Mouse (Mus musculus) heart, adult 18-20 months (tissue): Measurements from ENCODE around the gene Btbd2. TPM values are rescaled to one million over a fixed set of nuclear protein-coding genes. Genes with fewer than 3 reads are reported as not detected.

Source experiments
- DNase-seq, 2 experiments: peaks; one replicate each; pipeline ENCODE4 v3.0.0; 2021 to 2022; ENCODE audit warnings: mixed read lengths in 1 of 2
- long read RNA-seq, 2 experiments: library from polyadenylated mRNA; stranded (forward); transcript quantifications; one replicate each; pipeline ENCODE4 v2.0.0; 2021
- total RNA-seq, 2 experiments: library from RNA; stranded (reverse); gene quantifications; 2 replicates each; pipeline ENCODE4 v1.2.3; 2021

The Btbd2 gene
- total RNA-seq = 10 to 100 TPM; 43.2 to 46.1 TPM
- long read RNA-seq, experiment 1, transcript Btbd2-202 (9 exons, 2,449 nt) = major isoform, 56 of 73 reads
- long read RNA-seq, experiment 1, partial matches to known transcripts = 2 of 73 reads
- long read RNA-seq, experiment 1, other reads (novel, unspliced or antisense) = 15 of 73 reads
- long read RNA-seq, experiment 2, transcript Btbd2-202 (9 exons, 2,449 nt) = major isoform, 18 of 33 reads
- long read RNA-seq, experiment 2, partial matches to known transcripts = 0 of 33 reads
- long read RNA-seq, experiment 2, other reads (novel, unspliced or antisense) = 15 of 33 reads

GRCm38 (mm10) chr10:80656863-80657623, at the start of gene Btbd2:
Btbd2 (minus strand) TSS chr10:80657071.
- no peak for DNase-seq

DNA sequence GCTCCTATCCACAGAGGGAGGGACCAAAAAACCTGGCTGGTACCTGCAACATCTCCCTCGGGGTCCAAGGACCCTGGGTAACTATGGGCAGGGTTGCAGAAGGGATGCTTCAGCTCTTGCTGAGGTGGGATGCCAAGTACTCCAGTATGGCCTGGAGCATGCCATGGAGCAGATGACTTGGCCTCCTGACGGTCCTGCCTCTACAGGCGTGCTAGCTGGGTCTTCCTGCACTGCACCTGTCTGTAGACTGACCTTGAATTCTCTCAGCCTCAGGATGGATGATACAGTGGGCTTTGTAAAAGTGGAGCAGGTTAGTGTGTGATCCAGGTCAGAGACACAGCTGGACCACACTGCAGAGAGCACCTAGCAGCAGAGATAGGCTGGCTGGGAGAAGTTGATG, 48.6 kb upstream of the Btbd2 start:
- no peak for DNase-seq

DNA sequence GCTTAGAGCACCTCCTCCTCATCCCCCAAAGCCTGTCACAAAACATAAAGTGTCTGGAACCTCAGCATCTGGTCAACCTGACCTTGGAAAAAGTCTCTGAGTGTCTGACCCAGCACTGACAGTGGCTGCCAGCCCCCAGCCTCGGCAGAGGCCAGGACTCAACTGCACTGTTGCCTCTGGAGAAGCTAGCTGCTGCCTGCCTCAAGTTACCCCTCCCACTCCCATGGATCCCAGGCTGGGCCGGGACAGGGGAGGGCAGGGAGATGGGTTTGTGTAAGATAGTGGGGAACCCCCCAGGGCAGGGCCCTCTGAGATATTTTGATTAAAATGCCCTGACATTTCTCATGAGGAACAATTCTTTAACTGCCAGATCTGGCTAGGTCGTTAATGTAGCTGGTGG, 48.2 kb upstream of the Btbd2 start:
- no peak for DNase-seq

GRCm38 (mm10) chr10:80704418-80704817, 47.5 kb upstream of the Btbd2 start:
- no peak for DNase-seq

- no peak for DNase-seq
Observed at GRCm38 (mm10) chr10:80703643-80704042, 46.8 kb upstream of the Btbd2 start.

GRCm38 (mm10) chr10:80702536-80703390, 45.9 kb upstream of the Btbd2 start:
- DNase-seq = peak; percentile 96

GRCm38 (mm10) chr10:80701721-80702535, 45.1 kb upstream of the Btbd2 start, which contains the start of the genes Mob3a and Izumo4:
Mob3a (minus strand) TSS chr10:80701977.
Izumo4 (plus strand) TSS chr10:80702184.
- DNase-seq = peak; percentile 98 to 100

GRCm38 (mm10) chr10:80700732-80701131, 43.9 kb upstream of the Btbd2 start:
- DNase-seq = peak in 1 of 2 experiments; percentile 26

DNA sequence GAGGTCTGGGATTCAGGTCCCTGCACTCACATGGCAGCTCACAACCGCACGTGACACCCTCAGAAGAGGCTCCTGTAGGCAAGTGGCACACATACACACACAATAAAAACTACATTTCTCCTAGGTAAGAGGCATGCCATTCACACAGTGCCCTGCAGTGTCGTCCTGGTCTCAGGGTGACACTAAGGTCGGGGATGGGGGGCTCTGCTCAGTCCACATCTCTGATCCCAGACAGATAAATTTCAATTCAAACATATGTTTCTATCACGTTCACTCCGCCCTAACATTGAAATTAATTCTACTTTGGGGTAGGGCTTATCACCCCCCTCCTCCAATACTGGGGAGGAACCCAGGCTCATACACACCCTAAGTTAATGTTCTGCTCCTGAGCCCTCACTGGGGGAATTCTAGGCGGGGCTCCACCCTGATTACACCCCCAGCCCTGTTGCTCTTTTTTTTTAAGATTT, 43.2 kb upstream of the Btbd2 start:
- no peak for DNase-seq

DNA sequence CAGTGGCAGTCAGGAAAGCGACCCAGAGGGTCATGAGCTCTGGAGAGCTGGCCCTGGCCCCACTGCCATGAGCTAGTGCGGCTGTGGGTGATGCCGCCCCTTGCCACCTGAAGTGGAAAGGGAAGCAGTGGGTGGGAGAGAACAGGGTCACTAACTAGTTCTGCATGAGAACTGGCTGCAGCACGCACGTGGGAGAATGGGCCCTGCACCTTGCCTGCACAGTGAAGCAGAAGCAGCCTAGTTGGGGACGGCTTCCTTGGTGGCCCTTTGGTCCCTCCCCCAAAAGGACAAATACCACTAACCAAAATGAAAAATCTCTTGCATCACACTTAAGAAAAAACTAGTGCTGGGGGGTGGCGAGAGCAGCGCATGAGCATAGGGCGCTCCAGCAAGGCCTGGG, 41.7 kb upstream of the Btbd2 start:
- DNase-seq = no peak

DNA sequence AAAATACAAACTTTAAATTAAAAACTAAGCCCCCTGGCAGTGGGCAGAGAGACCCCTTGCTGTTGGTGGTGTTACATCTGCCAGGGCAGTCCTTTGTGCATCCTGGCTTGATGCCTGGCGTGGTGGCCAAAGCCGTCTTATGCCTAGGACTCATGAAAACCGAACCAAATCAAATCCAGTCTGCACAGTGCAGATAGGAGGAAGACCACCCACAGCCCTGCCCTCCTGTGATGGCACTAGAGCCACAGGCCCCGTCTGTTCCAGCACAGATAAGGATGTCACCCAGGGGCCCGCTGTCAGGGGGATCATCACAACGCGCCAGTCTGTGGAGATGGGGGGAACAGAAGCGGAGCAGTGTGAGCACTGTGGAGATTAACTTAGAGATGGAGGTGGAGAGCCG, 40.9 kb upstream of the Btbd2 start:
- DNase-seq = no peak

- no peak for DNase-seq
Observed at GRCm38 (mm10) chr10:80697393-80697787, 40.5 kb upstream of the Btbd2 start.

DNA sequence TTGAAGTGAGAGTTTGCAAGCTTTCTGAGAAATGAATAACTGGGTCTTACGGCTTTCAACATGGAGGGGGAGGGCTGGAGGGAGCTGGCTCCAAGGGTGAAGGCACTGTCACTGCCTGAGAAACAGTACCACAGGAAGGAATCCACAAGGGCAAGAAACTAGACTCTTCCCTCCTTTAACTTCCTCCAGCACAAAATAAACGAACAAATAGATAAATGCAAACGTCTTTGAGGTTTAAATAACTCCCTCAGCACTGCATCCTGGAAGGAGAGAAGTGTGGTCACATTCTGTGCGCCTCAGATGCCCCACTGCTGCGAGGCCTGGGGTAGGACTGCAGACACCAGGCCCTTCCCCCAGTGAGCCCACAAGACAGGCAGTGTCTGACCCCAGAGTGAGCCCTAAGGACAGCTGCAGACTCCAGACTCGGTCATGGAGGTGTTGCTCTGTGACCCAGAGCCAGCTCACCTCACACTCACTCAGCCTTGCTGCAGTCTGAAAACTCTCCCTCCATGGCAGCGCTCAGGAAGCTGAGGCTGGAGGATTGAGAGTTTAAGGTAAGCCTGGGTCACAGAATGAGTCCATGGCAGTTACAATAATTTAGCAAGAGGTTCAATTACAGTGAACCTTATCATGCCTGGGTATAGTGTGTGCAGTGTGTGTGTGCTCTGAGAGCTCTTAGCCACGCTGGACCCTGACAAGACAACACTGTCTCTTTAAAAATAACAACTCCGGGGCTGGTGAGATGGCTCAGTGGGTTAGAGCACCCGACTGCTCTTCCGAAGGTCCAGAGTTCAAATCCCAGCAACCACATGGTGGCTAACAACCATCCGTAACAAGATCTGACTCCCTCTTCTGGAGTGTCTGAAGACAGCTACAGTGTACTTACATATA, 39.9 kb upstream of the Btbd2 start:
- DNase-seq = no peak

DNA sequence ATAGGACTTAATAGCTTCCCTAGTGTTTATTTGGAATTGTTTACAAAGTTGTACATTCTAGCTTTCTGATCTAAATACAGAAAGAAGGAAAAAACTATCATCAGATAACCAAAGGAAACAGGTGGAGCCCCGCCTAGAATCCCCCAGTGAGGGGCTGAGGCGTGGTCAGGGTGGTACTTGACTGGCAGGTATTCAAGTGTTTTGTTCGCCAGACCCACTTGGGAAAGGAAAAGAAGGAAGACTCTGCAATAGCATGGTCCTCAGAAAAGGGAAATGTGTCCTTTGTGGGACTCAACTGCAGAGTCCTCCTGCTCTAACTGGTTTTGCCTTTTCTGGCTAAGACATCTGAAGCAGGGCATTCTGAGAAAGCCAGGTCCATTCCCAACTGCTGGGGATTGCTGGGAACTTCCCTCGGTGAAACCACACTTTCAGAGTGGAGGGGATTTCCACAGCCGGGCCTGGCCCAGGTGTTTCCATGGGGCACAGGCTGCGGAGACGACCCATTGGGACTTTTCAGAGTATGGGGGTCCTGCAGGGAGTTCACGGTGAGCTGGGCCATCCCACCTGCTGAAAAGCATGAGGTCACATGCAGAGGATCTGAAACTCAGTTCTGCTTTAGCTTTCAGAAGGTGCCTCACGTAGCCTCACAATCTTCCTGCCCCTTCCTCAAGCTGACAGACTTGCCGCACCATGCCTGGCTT, 39.1 kb upstream of the Btbd2 start:
- DNase-seq = no peak

DNA sequence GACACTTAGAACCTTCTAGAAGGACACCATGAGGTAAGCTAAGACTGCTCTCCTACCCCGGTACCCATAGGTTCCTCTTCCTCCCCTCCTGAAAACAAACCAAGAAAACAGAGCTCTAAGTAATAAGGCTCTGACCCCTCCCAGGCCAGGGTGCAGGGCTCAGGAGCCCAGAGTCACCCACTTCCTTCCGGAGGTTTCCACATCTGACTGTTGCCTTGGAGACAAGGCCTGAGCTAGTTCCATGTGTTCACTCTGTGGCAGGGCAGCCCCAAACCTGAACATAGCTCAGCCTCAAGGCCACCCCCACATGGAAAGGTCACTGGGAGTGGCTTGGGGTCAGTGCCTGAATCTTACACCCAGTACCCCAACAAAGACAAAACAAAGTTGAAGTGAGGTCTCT, 38.3 kb upstream of the Btbd2 start:
- peak; percentile 60 to 89 for DNase-seq

DNA sequence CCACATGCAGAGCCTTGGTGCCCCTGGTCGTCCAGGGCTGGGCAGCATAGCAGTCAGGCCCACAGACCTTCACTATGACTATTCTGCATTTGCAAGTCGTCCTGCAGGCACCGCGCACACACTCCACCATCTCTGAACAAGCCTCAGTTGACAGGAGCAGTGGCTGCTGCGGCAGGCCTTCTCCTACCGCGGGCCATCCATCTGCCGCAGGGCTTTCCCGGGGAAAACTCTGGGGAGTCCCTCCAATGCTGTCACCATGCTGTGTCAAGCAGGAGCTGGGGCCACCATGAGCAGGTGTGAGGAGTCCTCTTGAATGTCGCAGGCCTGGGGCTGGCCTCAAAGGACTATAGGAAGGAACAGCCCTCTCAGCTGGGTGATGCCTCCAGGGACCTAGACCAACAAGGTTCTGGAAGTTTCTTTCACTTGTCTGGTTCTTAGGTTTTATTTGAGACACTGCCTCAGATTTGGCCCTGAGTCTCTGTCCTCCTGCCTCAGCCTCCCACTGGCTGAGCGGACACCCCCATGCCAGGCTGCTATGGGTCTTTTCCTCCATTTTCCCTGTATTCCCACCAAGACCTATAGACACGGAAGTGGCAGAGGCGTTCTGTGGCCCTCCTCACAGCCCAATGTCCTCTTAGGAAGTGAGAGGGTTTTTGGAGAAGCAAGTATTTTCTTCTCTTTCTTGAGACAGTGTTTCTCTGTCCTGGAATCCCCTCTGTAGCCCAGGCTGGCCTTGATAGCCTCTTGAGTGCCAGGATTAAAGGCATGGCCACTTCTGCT, 37.5 kb upstream of the Btbd2 start:
- no peak for DNase-seq

- DNase-seq = no peak
Observed at GRCm38 (mm10) chr10:80693401-80694045, 36.7 kb upstream of the Btbd2 start.
